Comparison of ENCODE assay signal across 11 mouse cellular contexts in the genomic region with DNA sequence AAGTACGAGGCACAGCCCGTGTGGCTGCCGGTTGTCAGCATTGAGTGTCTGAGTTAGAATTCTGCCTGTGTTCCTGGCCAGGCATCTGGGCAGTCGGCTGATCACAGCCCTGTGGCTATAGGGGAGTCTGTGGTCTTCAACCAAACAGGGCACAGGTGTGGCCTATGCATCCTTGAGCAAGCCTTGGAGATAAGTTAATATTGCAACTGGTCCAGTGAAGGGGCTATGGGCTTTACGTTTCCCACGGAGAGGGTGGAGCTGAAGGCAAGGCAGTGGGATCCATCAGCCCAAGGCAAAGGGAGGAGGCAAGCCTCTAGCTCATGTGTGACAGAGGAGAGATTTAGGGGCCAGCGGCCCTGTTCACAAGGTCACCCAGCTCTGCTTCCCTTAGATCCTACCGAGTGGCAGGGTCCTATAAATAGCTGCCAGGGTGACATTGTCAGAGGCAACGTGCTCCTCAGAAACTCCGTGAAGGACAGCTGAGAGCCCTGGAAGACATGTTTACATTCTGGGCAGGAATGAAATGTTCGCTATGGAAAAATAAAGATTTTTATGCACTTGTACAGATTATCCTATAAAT.
A peak's percentile ranks its signal among the peaks of the same experiment; 100 is the strongest.
DNase-seq lines count a peak whose midpoint lies in the region; ATAC-seq lines count a peak whose summit lies in the region.
"Had no signal": no experiment of that assay in that cellular context is flagged by ENCODE, and none has a peak within 500 bp of the region (broad histone marks: within the 10 kb centered on the region; RNA-seq: fewer than 3 reads in every experiment).

No protein-coding gene starts in this region.

- peaks cover 38% of the 10 kb centered on the region for H3K4me1 ChIP-seq in hindbrain, embryonic 16.5 days (ENCODE audit: control insufficient read depth, insufficient read depth, low read depth, low read length)
- H3K4me1 ChIP-seq in neural tube, embryonic 15.5 days = peaks cover 67% of the 10 kb centered on the region
- H3K4me1 ChIP-seq: liver, embryonic 15.5 days; stomach, embryonic 15.5 days had no signal

- ATAC-seq in hindbrain, embryonic 16.5 days = no peak
- peak; percentile 23; the same call in 1 of the 2 replicates for ATAC-seq in neural tube, embryonic 15.5 days (ENCODE audit: low FRiP score)
- ATAC-seq in monocyte, adult 5-6 weeks (replicated peaks; ENCODE audit: insufficient number of reproducible peaks, low FRiP score, low TSS enrichment, poor library complexity, severe bottlenecking) = no peak

- no peak overlapping the region for H3K4me3 ChIP-seq in hindbrain, embryonic 16.5 days (ENCODE audit: low read length)
- no peak overlapping the region for H3K4me3 ChIP-seq in neural tube, embryonic 15.5 days (replicated peaks)
- H3K4me3 ChIP-seq: liver, embryonic 15.5 days; stomach, embryonic 15.5 days had no signal

- peak; percentile 56 to 77 for DNase-seq in adrenal gland, adult (ENCODE audit: inconsistent age in 2 of 2, low spot score in 1 of 2)
- DNase-seq in adrenal gland, adult 18-20 months (ENCODE audit: low spot score in 2 of 2) = no peak
- peak; percentile 29 for DNase-seq in testis, postnatal 10 days (ENCODE audit: low spot score)
- DNase-seq in testis, postnatal 14 days (ENCODE audit: low spot score) = no peak
- no peak for DNase-seq in frontal cortex, postnatal 36 days (ENCODE audit: low spot score in 2 of 2)
- DNase-seq: kidney, postnatal 36 days had no signal

- peak overlapping the region; percentile 58 for H3K27ac ChIP-seq in hindbrain, embryonic 16.5 days (ENCODE audit: low read depth, low read length)
- H3K27ac ChIP-seq in neural tube, embryonic 15.5 days (replicated peaks) = peak overlapping the region; percentile 79
- H3K27ac ChIP-seq: liver, embryonic 15.5 days; stomach, embryonic 15.5 days had no signal

- 45% methylated on average over 11 of the region's 11 CpGs for WGBS in hindbrain, embryonic 16.5 days
- 30% methylated on average over 11 of the region's 11 CpGs for WGBS in neural tube, embryonic 15.5 days

- peak overlapping the region; percentile 16; the same call in 1 of the 2 replicates for H3K4me2 ChIP-seq in hindbrain, embryonic 16.5 days (ENCODE audit: low read length)
- H3K4me2 ChIP-seq in neural tube, embryonic 15.5 days = peak overlapping the region; percentile 32
- H3K4me2 ChIP-seq: liver, embryonic 15.5 days; stomach, embryonic 15.5 days had no signal

- H3K36me3 ChIP-seq in hindbrain, embryonic 16.5 days (ENCODE audit: control insufficient read depth, insufficient read depth, low read length) = no peaks in the 10 kb centered on the region
- H3K36me3 ChIP-seq in neural tube, embryonic 15.5 days = no peaks in the 10 kb centered on the region
- H3K36me3 ChIP-seq: liver, embryonic 15.5 days; stomach, embryonic 15.5 days had no signal

- H3K9ac ChIP-seq in hindbrain, embryonic 16.5 days (ENCODE audit: low read depth, low read length) = 0 out of 2 replicates have a peak overlapping the region, but pooled peaks have one; percentile 11
- no peak overlapping the region for H3K9ac ChIP-seq in neural tube, embryonic 15.5 days (replicated peaks)
- H3K9ac ChIP-seq: liver, embryonic 15.5 days; stomach, embryonic 15.5 days had no signal

- H3K9me3 ChIP-seq in hindbrain, embryonic 16.5 days (ENCODE audit: control insufficient read depth, low read length) = no peaks in the 10 kb centered on the region
- no peaks in the 10 kb centered on the region for H3K9me3 ChIP-seq in neural tube, embryonic 15.5 days (replicated peaks)
- H3K9me3 ChIP-seq: liver, embryonic 15.5 days; stomach, embryonic 15.5 days had no signal

- no peaks in the 10 kb centered on the region for H3K27me3 ChIP-seq in hindbrain, embryonic 16.5 days (replicated peaks; ENCODE audit: control insufficient read depth, insufficient read depth, low read length)
- H3K27me3 ChIP-seq in neural tube, embryonic 15.5 days (replicated peaks) = no peaks in the 10 kb centered on the region
- H3K27me3 ChIP-seq: liver, embryonic 15.5 days; stomach, embryonic 15.5 days had no signal

Comparison
In these comparisons a context has a peak if more than half of its experiments do, and no peak if none do; other contexts are left out.
1. DNase-seq: peak in adrenal gland, adult (2 of 2) and testis, postnatal 10 days (single experiment); none in adrenal gland, adult 18-20 months (0 of 2), testis, postnatal 14 days (single experiment) and frontal cortex, postnatal 36 days (0 of 2).